Mouse (Mus musculus) heart, postnatal 25 days (tissue): Measurements from ENCODE around the gene Ubxn10. TPM values are rescaled to one million over a fixed set of nuclear protein-coding genes. Genes with fewer than 3 reads are reported as not detected.

Source experiments
- DNase-seq: peaks from one replicate; pipeline ENCODE4 v3.0.0; 2022; ENCODE audit warnings: low spot score
- intact Hi-C: fragments of 180-260 bp; cut with DNase I; formaldehyde crosslinking; loops from one replicate; pipeline ENCODE4 v1.15.1; 2025
- total RNA-seq, 2 experiments: library from RNA; stranded (reverse); gene quantifications; 2 replicates each; pipeline ENCODE4 v1.2.3; 2021

Ubxn10 gene
- total RNA-seq, 2 experiments from 2014 or later = 1.2 to 1.8 TPM

- no peak for DNase-seq
- intact Hi-C loops = no loop called here
Observed at GRCm38 (mm10) chr4:138670093-138670889, 66.7 kb downstream of the Ubxn10 start.

GRCm38 (mm10) chr4:138666521-138666920, 70.4 kb downstream of the Ubxn10 start:
- DNase-seq = no peak
- intact Hi-C loops = no loop called here

- intact Hi-C loops = no loop called here
- no peak for DNase-seq
Observed at GRCm38 (mm10) chr4:138659936-138660602, 76.9 kb downstream of the Ubxn10 start.

Other genes with a start within 250 kb of the Ubxn10 start
- not detected for gene Vwa5b1, start 101.3 kb downstream of the Ubxn10 start, total RNA-seq
- gene Pla2g2c, start 12.4 kb downstream of the Ubxn10 start, total RNA-seq = under 1 TPM in 1 of 2 experiments, not detected in 1; 0.17 TPM
- under 1 TPM; 0.13 to 0.22 TPM for gene Pla2g2f, start 20.5 kb upstream of the Ubxn10 start, total RNA-seq
- under 1 TPM in 1 of 2 experiments, not detected in 1; 0.23 TPM for gene Pla2g2d, start 38.6 kb upstream of the Ubxn10 start, total RNA-seq
- 10 to 100 TPM; 27.8 to 31.5 TPM for gene Pla2g5, start 126.3 kb upstream of the Ubxn10 start, total RNA-seq
- not detected for gene Gm13030, start 136.8 kb upstream of the Ubxn10 start, total RNA-seq
- 1 to 10 TPM in 1 of 2 experiments, under 1 TPM in 1; 0.52 to 1.1 TPM for gene Pla2g2e, start 140.8 kb upstream of the Ubxn10 start, total RNA-seq
- 10 to 100 TPM; 10.1 to 10.8 TPM for gene Otud3, start 176.8 kb upstream of the Ubxn10 start, total RNA-seq
- gene Rnf186, start 229.9 kb upstream of the Ubxn10 start, total RNA-seq = not detected
- gene Tmco4, start 235.7 kb upstream of the Ubxn10 start, total RNA-seq = 10 to 100 TPM in 1 of 2 experiments, 1 to 10 TPM in 1; 7.5 to 10.1 TPM